Mouse (Mus musculus) limb, embryonic 15.5 days (tissue): ENCODE results near the gene Castor2. TPM values are rescaled to one million over a fixed set of nuclear protein-coding genes. Genes with fewer than 3 reads are reported as not detected.

ENCODE experiments used
- ATAC-seq: fragments of 200-750 bp; cut with Nextera tagmentation; 2 replicates; pipeline ENCODE4 v1.8.0; 2017; ENCODE audit warnings: low read depth, moderate TSS enrichment; ENCODE audit not compliant: insufficient number of reproducible peaks, low FRiP score, low TSS enrichment
- H3K27ac ChIP-seq: fragments of 300-500 bp; sonication (generic); 2 replicates; pipeline ENCODE4 v1.5.1; 2015; ENCODE audit warnings: moderate library complexity, mild to moderate bottlenecking, inconsistent platforms
- H3K27me3 ChIP-seq: fragments of 300-500 bp; sonication (generic); 2 replicates; pipeline ENCODE4 v1.6.1; 2015; ENCODE audit warnings: inconsistent platforms
- H3K36me3 ChIP-seq: fragments of 300-500 bp; sonication (generic); 2 replicates; pipeline ENCODE4 v1.6.1; 2015; ENCODE audit warnings: inconsistent platforms
- H3K4me1 ChIP-seq: fragments of 300-500 bp; sonication (generic); 2 replicates; pipeline ENCODE4 v1.6.1; 2015; ENCODE audit warnings: inconsistent platforms
- H3K4me2 ChIP-seq: fragments of 300-500 bp; sonication (generic); 2 replicates; pipeline ENCODE4 v1.6.1; 2015; ENCODE audit warnings: mild to moderate bottlenecking, inconsistent platforms
- H3K4me3 ChIP-seq: fragments of 300-500 bp; sonication (generic); 2 replicates; pipeline ENCODE4 v1.5.1; 2015; ENCODE audit warnings: mild to moderate bottlenecking, inconsistent platforms
- H3K9ac ChIP-seq: fragments of 300-500 bp; sonication (generic); 2 replicates; pipeline ENCODE4 v1.6.1; 2015; ENCODE audit warnings: inconsistent platforms
- H3K9me3 ChIP-seq: fragments of 300-500 bp; sonication (generic); 2 replicates; pipeline ENCODE4 v1.6.1; 2016; ENCODE audit warnings: inconsistent platforms
- WGBS: fragments of 180-500 bp; shearing (Covaris S2); methylation state at CpG from one replicate; pipeline ENCODE4 v1.1.7; 2015; 5-methylcytosine and 5-hydroxymethylcytosine counted together
- polyA plus RNA-seq: library from polyadenylated mRNA; unstranded; fragments of >200 nt; fragmentation: Nextera tagmentation; extraction: Ambion mirVana; gene quantifications from 2 replicates; pipeline ENCODE4 v1.2.1, GENCODE M21; 2015

Gene Castor2
- polyA plus RNA-seq, 1 experiment from 2014 or later = 8.5 TPM

DNA sequence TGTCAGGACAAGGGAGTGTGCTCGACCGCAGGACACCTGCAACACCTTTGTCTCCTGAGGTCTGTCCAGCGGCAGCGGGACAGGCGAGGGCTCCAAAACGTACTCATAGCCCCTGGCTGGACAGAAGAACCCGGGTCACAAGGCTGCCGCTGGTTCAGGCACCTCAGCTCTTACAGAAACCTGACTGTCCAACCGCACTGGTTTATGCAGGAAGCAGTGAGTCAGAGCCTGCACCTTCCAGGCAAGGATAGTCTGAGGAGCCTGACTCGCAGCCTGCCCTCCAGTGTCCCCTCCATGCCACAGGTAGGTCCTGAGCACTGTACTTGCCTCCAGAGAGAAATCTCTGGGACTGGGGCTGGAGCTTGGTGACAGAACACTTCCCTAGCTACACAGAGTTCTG, 69.7 kb downstream of the Castor2 start:
- Histone ChIP-seq H3K4me3 (no peak overlapping the region), H3K4me1 (peaks cover 4% of the 10 kb centered on the region; the same call in 1 of the 2 replicates), H3K36me3 (peaks cover 56% of the 10 kb centered on the region), H3K4me2 (no peak overlapping the region), H3K27me3 (no peaks in the 10 kb centered on the region), H3K9ac (no peak overlapping the region), H3K9me3 (no peaks in the 10 kb centered on the region), H3K27ac (no peak overlapping the region)
- 89% methylated on average over 10 of the region's 10 CpGs for WGBS
- no peak for ATAC-seq

DNA sequence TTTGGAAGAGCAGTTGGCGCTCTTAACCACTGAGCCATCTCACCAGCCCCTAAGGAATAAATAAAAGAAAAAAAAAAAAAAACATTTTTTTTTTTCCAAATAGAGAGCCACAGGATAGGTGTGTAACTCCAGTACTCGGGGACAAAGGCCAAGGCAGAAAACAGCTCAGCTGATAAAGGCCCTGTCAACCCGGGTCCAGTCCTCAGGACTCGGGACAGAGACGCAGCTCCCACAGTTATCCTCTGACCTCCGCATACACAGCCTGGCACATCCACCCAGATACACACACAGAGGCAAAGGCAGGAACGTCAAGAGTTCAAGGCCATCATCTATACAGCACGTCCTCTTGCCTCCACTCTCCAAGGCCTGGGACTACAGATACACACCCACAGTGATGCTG, 70.7 kb downstream of the Castor2 start:
- H3K27ac ChIP-seq = no peak overlapping the region
- H3K36me3 ChIP-seq = peaks cover 52% of the 10 kb centered on the region
- H3K4me2 ChIP-seq = no peak overlapping the region
- no peak overlapping the region for H3K4me3 ChIP-seq
- H3K9ac ChIP-seq = no peak overlapping the region
- no peaks in the 10 kb centered on the region for H3K9me3 ChIP-seq
- peaks cover 6% of the 10 kb centered on the region for H3K4me1 ChIP-seq
- H3K27me3 ChIP-seq = no peaks in the 10 kb centered on the region
- no peak for ATAC-seq
- 96% methylated on average over 8 of the region's 8 CpGs for WGBS

DNA sequence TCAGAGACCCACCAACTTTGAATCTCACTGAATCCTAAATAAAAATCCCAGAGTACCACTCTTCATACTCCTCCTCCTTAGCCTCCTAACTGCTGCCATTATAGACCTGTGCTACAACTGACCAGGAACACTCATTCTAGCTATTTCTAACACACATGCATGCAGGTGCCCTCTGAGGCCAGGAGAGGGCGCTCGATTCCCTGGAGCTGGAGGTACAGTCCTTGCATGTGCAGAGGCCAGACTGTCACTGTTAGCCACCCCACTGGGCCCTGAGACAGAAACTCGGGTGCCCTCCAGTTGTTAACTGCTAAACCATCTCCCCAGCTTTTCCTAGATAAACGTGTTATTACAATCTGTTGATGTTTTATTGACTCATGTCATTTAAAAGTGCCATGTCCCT, 73.7 kb downstream of the Castor2 start:
- WGBS = 41% methylated on average over 4 of the region's 4 CpGs
- no peaks in the 10 kb centered on the region for H3K27me3 ChIP-seq
- H3K27ac ChIP-seq = no peak overlapping the region
- H3K9me3 ChIP-seq = no peaks in the 10 kb centered on the region
- no peak overlapping the region for H3K4me2 ChIP-seq
- no peak for ATAC-seq
- peaks cover 33% of the 10 kb centered on the region for H3K36me3 ChIP-seq
- H3K9ac ChIP-seq = no peak overlapping the region
- no peak overlapping the region for H3K4me3 ChIP-seq
- H3K4me1 ChIP-seq = peaks cover 14% of the 10 kb centered on the region

DNA sequence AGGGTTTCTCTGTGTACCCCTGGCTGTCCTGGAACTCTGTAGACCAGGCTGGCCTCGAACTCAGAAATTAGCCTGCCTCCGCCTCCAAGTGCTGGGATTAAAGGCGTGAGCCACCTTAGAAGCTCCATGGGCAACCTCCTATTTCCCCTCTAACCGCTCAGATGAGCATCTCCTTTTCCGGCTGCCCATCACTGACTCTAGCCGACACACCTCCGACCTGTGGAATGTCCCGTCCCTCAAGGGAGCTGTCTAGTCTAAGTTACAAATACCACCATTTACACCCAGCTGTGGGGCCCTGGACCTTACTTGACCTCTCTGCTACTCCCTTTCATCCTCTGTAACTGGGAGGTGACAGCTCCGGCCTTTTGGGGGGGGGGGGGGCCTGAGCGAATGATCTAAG, 76.2 kb downstream of the Castor2 start:
- WGBS = 6% methylated on average over 10 of the region's 10 CpGs
- H3K27ac ChIP-seq = peak overlapping the region; percentile 81
- H3K4me3 ChIP-seq = peak overlapping the region; percentile 86
- H3K9me3 ChIP-seq = no peaks in the 10 kb centered on the region
- H3K9ac ChIP-seq = peak overlapping the region; percentile 68
- H3K27me3 ChIP-seq = no peaks in the 10 kb centered on the region
- H3K4me1 ChIP-seq = peaks cover 16% of the 10 kb centered on the region
- ATAC-seq = no peak
- peaks cover 19% of the 10 kb centered on the region; the same call in 1 of the 2 replicates for H3K36me3 ChIP-seq
- H3K4me2 ChIP-seq = peak overlapping the region; percentile 82

DNA sequence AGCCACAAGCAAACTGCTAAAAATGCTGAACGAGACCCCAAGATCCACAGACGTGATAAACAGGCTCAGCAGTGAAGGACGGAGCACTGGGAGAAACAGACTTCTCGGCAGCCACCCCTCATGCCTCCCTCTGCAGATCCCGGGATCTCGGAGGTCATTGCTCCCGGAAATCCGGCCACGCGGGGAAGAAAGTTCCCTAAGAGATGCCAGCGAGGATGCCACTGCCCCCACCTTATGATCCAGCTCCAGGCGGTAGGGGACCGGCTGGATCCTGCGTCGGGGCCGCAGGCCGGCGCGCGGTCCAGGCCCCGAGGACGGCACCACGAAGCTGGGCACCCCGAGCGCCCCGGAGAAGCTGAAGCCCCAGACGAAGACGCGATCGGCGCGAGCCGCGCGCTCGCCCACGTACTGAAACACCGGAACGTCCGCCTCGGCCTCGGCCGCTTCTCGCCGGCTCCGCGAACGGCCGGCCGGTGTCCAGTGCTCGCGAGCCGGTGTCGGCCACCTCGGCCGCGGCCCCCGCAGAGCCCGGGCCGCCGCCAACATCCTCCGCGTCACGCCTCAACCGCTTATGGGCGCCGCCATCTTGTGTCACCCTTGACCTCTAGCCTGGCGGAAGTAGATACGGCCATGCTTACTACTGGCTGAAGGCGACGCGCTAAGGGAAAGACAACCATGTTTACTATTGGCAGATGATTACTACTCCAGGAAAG, 76.8 kb downstream of the Castor2 start, which contains the start of gene Rcc1l:
Gene Rcc1l, minus strand, starts transcription at position 606 of the 713 bp plus-strand sequence.
- peaks cover 14% of the 10 kb centered on the region; the same call in 1 of the 2 replicates for H3K36me3 ChIP-seq
- peak within 1 kb of the TSS; percentile 82 for H3K4me2 ChIP-seq
- peaks cover 18% of the 10 kb centered on the region for H3K4me1 ChIP-seq
- no peaks in the 10 kb centered on the region for H3K9me3 ChIP-seq
- peak within 1 kb of the TSS; percentile 86 for H3K4me3 ChIP-seq
- H3K27ac ChIP-seq = peak within 1 kb of the TSS; percentile 81
- WGBS = under 1% methylated on average over 57 of the region's 72 CpGs
- H3K27me3 ChIP-seq = no peaks in the 10 kb centered on the region
- H3K9ac ChIP-seq = peak within 1 kb of the TSS; percentile 68
- ATAC-seq = peak; percentile 81

DNA sequence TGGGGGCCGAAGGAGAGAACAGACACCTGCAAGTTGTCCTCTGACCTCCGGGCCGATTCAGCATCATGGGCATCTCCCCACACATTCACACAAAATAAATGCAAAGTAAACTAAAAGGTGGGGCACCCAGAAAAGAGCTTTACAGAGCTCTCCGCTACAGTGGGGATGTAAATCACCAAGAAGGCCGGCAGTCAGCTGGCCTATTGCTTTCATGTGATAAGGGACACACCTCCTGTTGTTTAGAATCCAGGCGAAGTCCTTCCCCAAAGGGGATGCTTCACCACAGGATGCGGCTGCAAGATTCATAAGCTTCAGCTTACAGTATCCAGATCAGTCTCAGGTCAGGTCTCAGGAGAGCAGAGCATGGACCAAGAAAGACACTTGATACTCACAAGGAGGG, 79.0 kb downstream of the Castor2 start:
- Histone ChIP-seq H3K4me3 (no peak overlapping the region), H3K27me3 (no peaks in the 10 kb centered on the region), H3K4me1 (peaks cover 33% of the 10 kb centered on the region), H3K9ac (no peak overlapping the region), H3K9me3 (no peaks in the 10 kb centered on the region), H3K36me3 (no peaks in the 10 kb centered on the region), H3K4me2 (no peak overlapping the region), H3K27ac (no peak overlapping the region)
- no peak for ATAC-seq
- WGBS = 71% methylated on average over 7 of the region's 7 CpGs

DNA sequence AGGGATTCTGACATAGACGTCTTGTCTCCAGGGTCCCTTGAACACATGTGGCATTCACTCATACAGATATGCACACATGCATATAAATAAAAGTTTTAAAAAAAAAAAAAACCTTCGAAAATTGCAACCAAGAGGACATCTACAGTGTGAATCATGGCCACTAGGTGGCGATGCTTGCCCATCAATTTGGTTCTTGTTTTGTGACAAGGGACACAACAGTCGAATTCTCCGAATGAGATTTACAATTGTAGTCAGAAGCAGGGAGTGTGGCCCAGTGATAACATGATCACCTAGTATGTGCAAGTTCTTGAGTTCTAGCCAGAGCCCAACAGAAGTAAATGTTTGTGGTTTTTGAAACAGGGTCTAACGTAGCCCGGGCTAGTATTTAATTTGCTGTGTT, 80.4 kb downstream of the Castor2 start:
- H3K4me3 ChIP-seq = no peak overlapping the region
- no peak overlapping the region for H3K4me2 ChIP-seq
- no peaks in the 10 kb centered on the region for H3K27me3 ChIP-seq
- no peak overlapping the region for H3K9ac ChIP-seq
- no peaks in the 10 kb centered on the region for H3K9me3 ChIP-seq
- H3K27ac ChIP-seq = no peak overlapping the region
- WGBS = 21% methylated on average over 7 of the region's 7 CpGs
- peaks cover 31% of the 10 kb centered on the region for H3K4me1 ChIP-seq
- ATAC-seq = no peak
- H3K36me3 ChIP-seq = no peaks in the 10 kb centered on the region

DNA sequence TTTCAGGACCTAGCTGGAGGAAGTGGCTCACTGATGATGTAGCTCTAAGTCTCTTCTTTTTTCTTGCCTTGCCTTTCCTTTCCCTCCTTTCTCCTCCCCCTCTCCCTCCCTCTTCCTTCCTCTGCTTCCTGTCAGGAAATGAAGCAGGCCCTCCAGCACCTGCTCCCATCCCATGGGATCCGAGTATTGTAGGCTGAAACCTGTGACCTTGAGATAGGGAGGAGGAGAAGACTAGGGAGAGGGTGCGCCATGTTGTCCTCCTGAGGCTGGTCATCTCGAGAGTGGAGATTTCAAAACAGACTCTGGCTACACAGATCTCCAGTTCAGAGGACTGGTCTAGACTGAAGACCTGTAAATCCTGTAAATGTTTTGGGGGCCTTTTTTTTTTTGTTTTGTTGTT, 82.7 kb downstream of the Castor2 start:
- Histone ChIP-seq H3K27me3 (no peaks in the 10 kb centered on the region), H3K27ac (no peak overlapping the region), H3K36me3 (no peaks in the 10 kb centered on the region), H3K4me1 (peaks cover 21% of the 10 kb centered on the region), H3K9ac (no peak overlapping the region), H3K4me3 (no peak overlapping the region), H3K9me3 (no peaks in the 10 kb centered on the region), H3K4me2 (no peak overlapping the region)
- no peak for ATAC-seq
- 59% methylated on average over 3 of the region's 3 CpGs for WGBS

DNA sequence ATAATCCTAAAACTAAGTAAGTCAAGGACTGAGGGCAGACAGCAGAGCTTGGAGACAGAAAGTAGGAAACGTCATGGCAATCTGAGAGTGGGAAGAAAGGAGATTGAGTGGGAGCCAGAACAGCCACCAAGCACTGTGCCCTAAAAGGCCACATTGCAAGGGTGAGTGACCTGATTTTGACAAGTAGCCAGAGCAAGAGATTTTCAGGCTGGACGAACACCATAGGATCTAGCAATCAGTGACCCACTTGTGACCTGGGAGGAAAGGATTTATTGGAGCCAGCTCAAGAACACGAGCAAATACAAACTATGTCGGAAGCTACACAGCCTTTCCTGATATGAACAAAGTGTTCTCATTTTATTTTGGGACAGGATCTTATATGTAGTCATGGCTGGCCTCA, 83.2 kb downstream of the Castor2 start:
- H3K36me3 ChIP-seq = no peaks in the 10 kb centered on the region
- H3K27ac ChIP-seq = peak overlapping the region; percentile 3; the same call in 1 of the 2 replicates
- H3K9me3 ChIP-seq = no peaks in the 10 kb centered on the region
- H3K4me1 ChIP-seq = peaks cover 21% of the 10 kb centered on the region
- no peak for ATAC-seq
- peak overlapping the region; percentile 74 for H3K4me3 ChIP-seq
- peak overlapping the region; percentile 67 for H3K4me2 ChIP-seq
- no peak overlapping the region for H3K9ac ChIP-seq
- no peaks in the 10 kb centered on the region for H3K27me3 ChIP-seq
- WGBS = 62% methylated on average over 4 of the region's 4 CpGs

DNA sequence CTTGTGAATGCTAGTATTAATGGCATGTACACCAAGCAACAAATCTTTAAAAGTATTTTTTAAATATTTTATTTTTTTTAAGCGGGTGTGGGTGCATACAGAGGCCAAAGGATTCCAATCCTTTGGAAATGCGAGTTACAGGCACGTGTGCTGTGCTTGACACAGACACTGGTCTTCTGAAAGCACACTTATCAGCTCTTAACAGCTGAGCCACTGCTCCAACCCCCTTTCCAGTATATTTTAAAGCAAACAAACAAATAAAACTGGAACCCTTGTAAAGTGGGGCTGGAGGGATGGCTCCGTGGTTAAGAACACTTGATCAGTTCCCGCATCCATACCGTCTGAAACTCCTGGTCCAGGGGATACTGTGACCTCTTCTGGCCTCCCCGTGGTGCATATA, 83.7 kb downstream of the Castor2 start:
- Histone ChIP-seq H3K9me3 (no peaks in the 10 kb centered on the region), H3K4me1 (peaks cover 21% of the 10 kb centered on the region), H3K27ac (peak overlapping the region; percentile 93), H3K36me3 (no peaks in the 10 kb centered on the region), H3K27me3 (no peaks in the 10 kb centered on the region), H3K4me3 (peak overlapping the region; percentile 74), H3K4me2 (peak overlapping the region; percentile 67), H3K9ac (peak overlapping the region; percentile 76)
- no peak for ATAC-seq
- 45% methylated on average over 7 of the region's 7 CpGs for WGBS

DNA sequence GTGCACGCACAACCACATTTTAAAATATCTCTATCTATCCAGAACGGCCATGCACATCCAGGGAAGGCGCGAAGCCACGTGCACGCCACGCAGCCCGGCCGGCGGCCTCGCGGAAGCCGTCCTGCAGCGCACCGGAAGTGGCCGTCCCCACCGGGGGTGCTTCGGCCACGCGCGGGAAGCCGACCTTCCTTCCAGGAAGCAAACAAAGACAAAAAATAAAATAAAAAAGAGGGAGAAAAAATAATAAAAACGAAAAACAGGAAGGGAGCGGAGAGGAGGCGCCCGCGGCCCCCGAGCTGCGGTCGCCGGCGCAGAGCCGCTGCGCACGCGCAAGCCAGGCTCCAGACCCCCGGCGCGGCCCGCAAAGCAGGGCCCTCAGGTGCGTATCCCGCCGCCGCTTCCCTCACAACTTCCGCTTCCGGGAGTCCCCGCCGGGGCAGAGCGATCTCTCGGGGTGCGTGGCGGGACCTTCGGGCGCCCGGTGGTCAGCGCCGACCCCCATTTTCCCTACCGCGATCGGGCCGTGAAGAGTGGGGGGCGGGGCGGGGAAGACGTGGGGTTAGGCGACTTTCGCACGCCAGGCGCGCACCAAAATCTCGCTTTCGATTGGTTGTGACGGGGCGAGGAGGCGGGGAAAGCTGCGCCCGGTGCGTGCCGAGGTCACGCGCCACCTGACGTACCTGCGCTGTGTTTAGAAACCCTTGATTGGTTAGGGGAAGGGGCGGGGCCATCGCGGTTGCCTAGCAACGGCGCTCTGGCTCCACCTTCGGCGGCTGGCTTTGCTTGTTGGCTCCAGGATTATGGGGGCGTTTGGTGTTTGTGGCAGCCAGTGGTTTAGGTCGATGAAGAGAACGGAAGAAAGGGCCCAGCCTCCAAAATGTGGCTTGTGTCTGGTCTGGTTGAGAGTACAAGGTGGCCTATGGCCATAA, 84.6 kb downstream of the Castor2 start, which contains the start of gene Gtf2ird2:
Gene Gtf2ird2, plus strand, starts transcription at position 140 of the 929 bp plus-strand sequence.
- under 1% methylated on average over 91 of the region's 92 CpGs for whole genome bisulfite sequencing
- H3K27me3 ChIP-seq = no peaks in the 10 kb centered on the region
- ATAC-seq = peak; percentile 95
- peak within 1 kb of the TSS; percentile 93 for H3K27ac ChIP-seq
- peak within 1 kb of the TSS; percentile 67 for H3K4me2 ChIP-seq
- no peaks in the 10 kb centered on the region for H3K36me3 ChIP-seq
- H3K4me1 ChIP-seq = peaks cover 21% of the 10 kb centered on the region
- no peaks in the 10 kb centered on the region for H3K9me3 ChIP-seq
- H3K9ac ChIP-seq = peak within 1 kb of the TSS; percentile 76
- H3K4me3 ChIP-seq = peak within 1 kb of the TSS; percentile 74

DNA sequence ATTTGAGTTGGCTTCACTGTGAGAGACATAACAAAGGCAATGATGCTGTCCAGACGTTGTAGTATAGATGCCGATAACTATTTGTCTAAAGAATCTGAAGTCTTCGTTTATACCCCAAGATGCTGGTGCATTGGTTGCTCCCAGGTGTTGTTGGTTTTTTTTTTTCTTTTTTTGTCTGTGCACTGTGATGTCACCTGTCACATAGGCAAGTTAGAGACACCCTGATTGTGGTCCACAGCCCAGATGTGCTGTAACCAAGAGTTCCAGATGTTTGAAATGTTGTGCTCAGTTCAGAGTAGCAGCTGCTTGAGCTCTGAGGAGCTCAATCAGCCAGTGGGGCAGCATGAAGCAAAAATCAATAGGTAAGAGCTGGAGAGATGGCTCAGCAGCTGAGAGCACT, 86.5 kb downstream of the Castor2 start:
- Histone ChIP-seq H3K4me2 (no peak overlapping the region), H3K27ac (no peak overlapping the region), H3K9me3 (no peaks in the 10 kb centered on the region), H3K36me3 (0 out of 2 replicates have a peak, but pooled peaks cover under 1% of the 10 kb centered on the region), H3K27me3 (no peaks in the 10 kb centered on the region), H3K4me3 (no peak overlapping the region), H3K4me1 (peaks cover 19% of the 10 kb centered on the region), H3K9ac (no peak overlapping the region)
- ATAC-seq = no peak
- 87% methylated on average over 3 of the region's 3 CpGs for WGBS
